Mouse (Mus musculus) midbrain, embryonic 12.5 days (tissue): ENCODE data around the gene Tmem100. TPM values are rescaled to one million over a fixed set of nuclear protein-coding genes. Genes with fewer than 3 reads are reported as not detected.
A peak's percentile ranks its signal among the peaks of the same experiment; 100 is the strongest.

ENCODE experiments used
- ATAC-seq: fragments of 200-750 bp; cut with Nextera tagmentation; 2 replicates; pipeline ENCODE4 v1.8.0; 2017; ENCODE audit warnings: low read depth, moderate TSS enrichment, moderate library complexity; ENCODE audit not compliant: low FRiP score
- H3K27ac ChIP-seq: fragments of 300-500 bp; sonication (generic); replicated peaks from 2 replicates; pipeline ENCODE4 v1.5.1; 2016; ENCODE audit warnings: mild to moderate bottlenecking
- H3K27me3 ChIP-seq: fragments of 300-500 bp; sonication (generic); 2 replicates; pipeline ENCODE4 v1.6.1; 2016; ENCODE audit warnings: mild to moderate bottlenecking
- H3K36me3 ChIP-seq: fragments of 300-500 bp; sonication (generic); 2 replicates; pipeline ENCODE4 v1.6.1; 2016
- H3K4me1 ChIP-seq: fragments of 300-500 bp; sonication (generic); 2 replicates; pipeline ENCODE4 v1.6.1; 2016
- H3K4me2 ChIP-seq: fragments of 300-500 bp; sonication (generic); replicated peaks from 2 replicates; pipeline ENCODE4 v1.6.1; 2016; ENCODE audit warnings: mild to moderate bottlenecking, moderate library complexity
- H3K4me3 ChIP-seq: fragments of 300-500 bp; sonication (generic); 2 replicates; pipeline ENCODE4 v1.5.1; 2016; ENCODE audit warnings: mild to moderate bottlenecking
- H3K9ac ChIP-seq: fragments of 300-500 bp; sonication (generic); replicated peaks from 2 replicates; pipeline ENCODE4 v1.6.1; 2016; ENCODE audit warnings: mild to moderate bottlenecking, moderate library complexity
- H3K9me3 ChIP-seq: fragments of 300-500 bp; sonication (generic); 2 replicates; pipeline ENCODE4 v1.6.1; 2016; ENCODE audit warnings: mild to moderate bottlenecking
- WGBS: fragments of 180-500 bp; shearing (Covaris S2); methylation state at CpG from one replicate; pipeline ENCODE4 v1.1.7; 2016; 5-methylcytosine and 5-hydroxymethylcytosine counted together
- polyA plus RNA-seq: library from polyadenylated mRNA; unstranded; fragments of >200 nt; fragmentation: Nextera tagmentation; extraction: Ambion mirVana; gene quantifications from 2 replicates; pipeline ENCODE4 v1.2.1, GENCODE M21; 2016

Tmem100 gene
- polyA plus RNA-seq, 1 experiment from 2014 or later = 8.2 TPM

GRCm38 (mm10) chr11:90025891-90026801 lies 4.0 kb upstream of the Tmem100 start:
- no peaks in the 10 kb centered on the region for H3K9me3 ChIP-seq
- H3K4me1 ChIP-seq = peaks cover 12% of the 10 kb centered on the region
- no peak overlapping the region for H3K4me2 ChIP-seq
- H3K27ac ChIP-seq = no peak overlapping the region
- peaks cover 11% of the 10 kb centered on the region for H3K27me3 ChIP-seq
- H3K36me3 ChIP-seq = no peaks in the 10 kb centered on the region
- 60% methylated on average over 14 of the region's 14 CpGs for WGBS
- H3K4me3 ChIP-seq = no peak overlapping the region
- no peak overlapping the region for H3K9ac ChIP-seq
- no peak for ATAC-seq

GRCm38 (mm10) chr11:90026802-90027174 lies 3.4 kb upstream of the Tmem100 start:
- no peak for ATAC-seq
- Histone ChIP-seq H3K9ac (no peak overlapping the region), H3K27ac (no peak overlapping the region), H3K27me3 (peaks cover 17% of the 10 kb centered on the region), H3K4me1 (peaks cover 14% of the 10 kb centered on the region), H3K4me3 (no peak overlapping the region), H3K9me3 (no peaks in the 10 kb centered on the region), H3K4me2 (no peak overlapping the region), H3K36me3 (no peaks in the 10 kb centered on the region)
- 70% methylated on average over 5 of the region's 5 CpGs for WGBS

GRCm38 (mm10) chr11:90027216-90027615 lies 2.9 kb upstream of the Tmem100 start:
- Histone ChIP-seq H3K27ac (no peak overlapping the region), H3K4me2 (no peak overlapping the region), H3K27me3 (peaks cover 22% of the 10 kb centered on the region), H3K9me3 (no peaks in the 10 kb centered on the region), H3K4me3 (no peak overlapping the region), H3K9ac (no peak overlapping the region), H3K36me3 (no peaks in the 10 kb centered on the region), H3K4me1 (peaks cover 14% of the 10 kb centered on the region)
- no peak for ATAC-seq
- 38% methylated on average over 7 of the region's 7 CpGs for WGBS

GRCm38 (mm10) chr11:90028746-90029145 lies 1.4 kb upstream of the Tmem100 start:
- Histone ChIP-seq H3K27ac (no peak overlapping the region), H3K4me1 (peaks cover 21% of the 10 kb centered on the region), H3K4me2 (no peak overlapping the region), H3K9ac (no peak overlapping the region), H3K4me3 (no peak overlapping the region), H3K27me3 (peaks cover 24% of the 10 kb centered on the region), H3K9me3 (no peaks in the 10 kb centered on the region), H3K36me3 (no peaks in the 10 kb centered on the region)
- no peak for ATAC-seq
- WGBS = 93% methylated on average over 8 of the region's 8 CpGs

- no peak overlapping the region for H3K4me2 ChIP-seq
These were observed 794 bp upstream of the Tmem100 start for GRCm38 (mm10) chr11:90029354-90029753.

GRCm38 (mm10) chr11:90030557-90030956 lies 409 bp downstream of the Tmem100 start:
- Histone ChIP-seq H3K27me3 (peaks cover 24% of the 10 kb centered on the region), H3K27ac (no peak overlapping the region), H3K4me3 (peak overlapping the region; percentile 29), H3K36me3 (no peaks in the 10 kb centered on the region), H3K4me2 (peak overlapping the region; percentile 47), H3K9me3 (no peaks in the 10 kb centered on the region), H3K9ac (no peak overlapping the region), H3K4me1 (peaks cover 21% of the 10 kb centered on the region)
- 3% methylated on average over 15 of the region's 15 CpGs for WGBS
- peak; percentile 52; the same call in 1 of the 2 replicates for ATAC-seq

More at GRCm38 (mm10) chr11:90029354-90029753, 794 bp upstream of the Tmem100 start:
- Histone ChIP-seq H3K9ac (no peak overlapping the region), H3K4me1 (peaks cover 21% of the 10 kb centered on the region), H3K9me3 (no peaks in the 10 kb centered on the region), H3K27me3 (peaks cover 24% of the 10 kb centered on the region), H3K27ac (no peak overlapping the region), H3K4me3 (no peak overlapping the region), H3K36me3 (no peaks in the 10 kb centered on the region)
- 58% methylated on average over 10 of the region's 10 CpGs for WGBS
- ATAC-seq = no peak

GRCm38 (mm10) chr11:90031076-90031475 lies 928 bp downstream of the Tmem100 start:
- Histone ChIP-seq H3K27ac (no peak overlapping the region), H3K27me3 (peaks cover 24% of the 10 kb centered on the region), H3K4me3 (peak overlapping the region; percentile 29), H3K9me3 (no peaks in the 10 kb centered on the region), H3K36me3 (no peaks in the 10 kb centered on the region), H3K4me1 (peaks cover 21% of the 10 kb centered on the region), H3K9ac (no peak overlapping the region), H3K4me2 (peak overlapping the region; percentile 47)
- no peak for ATAC-seq
- WGBS = 24% methylated on average over 7 of the region's 7 CpGs

GRCm38 (mm10) chr11:90032807-90033206 lies 2.7 kb downstream of the Tmem100 start:
- H3K4me1 ChIP-seq = peaks cover 21% of the 10 kb centered on the region
- no peak for ATAC-seq
- H3K9ac ChIP-seq = no peak overlapping the region
- H3K9me3 ChIP-seq = no peaks in the 10 kb centered on the region
- peaks cover 24% of the 10 kb centered on the region for H3K27me3 ChIP-seq
- no peak overlapping the region for H3K27ac ChIP-seq
- peak overlapping the region; percentile 33 for H3K4me2 ChIP-seq
- no peaks in the 10 kb centered on the region for H3K36me3 ChIP-seq
- 24% methylated on average over 8 of the region's 8 CpGs for WGBS
- H3K4me3 ChIP-seq = no peak overlapping the region

GRCm38 (mm10) chr11:90033442-90033841 lies 3.3 kb downstream of the Tmem100 start:
- peak overlapping the region; percentile 33; the same call in 1 of the 2 replicates for H3K4me2 ChIP-seq
- WGBS = 44% methylated on average over 5 of the region's 5 CpGs
- ATAC-seq = no peak
- H3K36me3 ChIP-seq = no peaks in the 10 kb centered on the region
- H3K4me1 ChIP-seq = peaks cover 21% of the 10 kb centered on the region
- H3K27me3 ChIP-seq = peaks cover 24% of the 10 kb centered on the region
- no peak overlapping the region for H3K4me3 ChIP-seq
- no peak overlapping the region for H3K27ac ChIP-seq
- H3K9me3 ChIP-seq = no peaks in the 10 kb centered on the region
- H3K9ac ChIP-seq = 0 out of 2 replicates have a peak overlapping the region, but pooled peaks have one; percentile 8

- Histone ChIP-seq H3K36me3 (no peaks in the 10 kb centered on the region), H3K27ac (no peak overlapping the region), H3K4me1 (peaks cover 19% of the 10 kb centered on the region), H3K4me2 (no peak overlapping the region), H3K9me3 (no peaks in the 10 kb centered on the region), H3K27me3 (peaks cover 19% of the 10 kb centered on the region), H3K4me3 (no peak overlapping the region), H3K9ac (no peak overlapping the region)
- no peak for ATAC-seq
- WGBS = 92% methylated on average over 12 of the region's 12 CpGs
These were observed 4.5 kb downstream of the Tmem100 start for GRCm38 (mm10) chr11:90034646-90035045.

- Histone ChIP-seq H3K36me3 (no peaks in the 10 kb centered on the region), H3K4me1 (peaks cover 16% of the 10 kb centered on the region), H3K9me3 (no peaks in the 10 kb centered on the region), H3K27me3 (peaks cover 15% of the 10 kb centered on the region), H3K9ac (no peak overlapping the region), H3K4me3 (no peak overlapping the region), H3K4me2 (no peak overlapping the region), H3K27ac (no peak overlapping the region)
- 94% methylated on average over 14 of the region's 14 CpGs for WGBS
- ATAC-seq = no peak
These were observed 5.4 kb downstream of the Tmem100 start for GRCm38 (mm10) chr11:90035532-90035931.

- H3K4me1 ChIP-seq = peaks cover 7% of the 10 kb centered on the region
- no peak for ATAC-seq
- H3K27me3 ChIP-seq = peaks cover 10% of the 10 kb centered on the region
- H3K9ac ChIP-seq = no peak overlapping the region
- H3K27ac ChIP-seq = no peak overlapping the region
- no peaks in the 10 kb centered on the region for H3K36me3 ChIP-seq
- H3K4me3 ChIP-seq = no peak overlapping the region
- WGBS = 85% methylated on average over 4 of the region's 4 CpGs
- H3K4me2 ChIP-seq = no peak overlapping the region
- H3K9me3 ChIP-seq = no peaks in the 10 kb centered on the region
These were observed 6.3 kb downstream of the Tmem100 start for GRCm38 (mm10) chr11:90036416-90036815.
